Mouse (Mus musculus): ENCODE results near the gene Nr4a2. TPM values are rescaled to one million over a fixed set of nuclear protein-coding genes. Genes with fewer than 3 reads are reported as not detected.

Nr4a2 gene
- polyA plus RNA-seq, 1 experiment from 2014 or later: 5.2 TPM

Other genes starting within 250 kb of the Nr4a2 start
- 14.5 and 16.9 TPM in 2 replicates for gene Gpd2, start 113.6 kb upstream of the Nr4a2 start, polyA plus RNA-seq (2015; fragmentation: Nextera tagmentation; extraction: Ambion mirVana)

All from lung, embryonic 15.5 days (tissue).